Mouse (Mus musculus) 416B (cell line): Measurements from ENCODE around the gene Vmac.

Experiments used
- DNase-seq: peaks from one replicate; pipeline ENCODE4 v3.0.0; 2011; ENCODE audit warnings: low read depth

The Vmac gene

GRCm38 (mm10) chr17:56717363-56718058 is at the start of gene Vmac, which contains the start of gene Ndufa11:
Gene Vmac, minus strand, starts transcription at chr17:56718022.
Gene Ndufa11, plus strand, starts transcription at chr17:56717767.
- DNase-seq, result peak; percentile 98

GRCm38 (mm10) chr17:56766631-56767405 is 49.0 kb upstream of the Vmac start:
- DNase-seq, result no peak

GRCm38 (mm10) chr17:56765431-56765830 is 47.6 kb upstream of the Vmac start:
- no peak for DNase-seq

GRCm38 (mm10) chr17:56764474-56765354 is 46.9 kb upstream of the Vmac start, which contains the start of gene Dus3l:
Gene Dus3l, plus strand, starts transcription at chr17:56764757.
- peak; percentile 96 for DNase-seq

- no peak for DNase-seq
These were observed 46.0 kb upstream of the Vmac start for GRCm38 (mm10) chr17:56763741-56764250.

- peak; percentile 80 for DNase-seq
These were observed 45.2 kb upstream of the Vmac start for GRCm38 (mm10) chr17:56762769-56763731.

GRCm38 (mm10) chr17:56761991-56762410 is 44.2 kb upstream of the Vmac start:
- DNase-seq, result peak; percentile 90

- DNase-seq, result no peak
These were observed 43.3 kb upstream of the Vmac start for GRCm38 (mm10) chr17:56761077-56761476.

- no peak for DNase-seq
These were observed 41.4 kb upstream of the Vmac start for GRCm38 (mm10) chr17:56759261-56759660.

GRCm38 (mm10) chr17:56758132-56758531 is 40.3 kb upstream of the Vmac start:
- DNase-seq, result peak; percentile 43

GRCm38 (mm10) chr17:56757416-56758123 is 39.7 kb upstream of the Vmac start, which contains the start of gene Nrtn:
Gene Nrtn, minus strand, starts transcription at chr17:56757530.
- DNase-seq, result no peak

- DNase-seq, result no peak
These were observed 39.0 kb upstream of the Vmac start for GRCm38 (mm10) chr17:56756703-56757399.

GRCm38 (mm10) chr17:56754271-56755185 is 36.7 kb upstream of the Vmac start:
- DNase-seq, result no peak

GRCm38 (mm10) chr17:56753452-56753851 is 35.6 kb upstream of the Vmac start:
- DNase-seq, result no peak

GRCm38 (mm10) chr17:56751404-56752072 is 33.7 kb upstream of the Vmac start:
- no peak for DNase-seq

GRCm38 (mm10) chr17:56744173-56744572 is 26.4 kb upstream of the Vmac start:
- DNase-seq, result no peak

GRCm38 (mm10) chr17:56740788-56741160 is 23.0 kb upstream of the Vmac start:
- no peak for DNase-seq
